Mouse (Mus musculus) megakaryocyte, embryonic 14.5 days (primary cell): ENCODE results near the gene Mcoln1.

Experiments
- FLI1 ChIP-seq: IDR thresholded peaks from 2 replicates; pipeline ENCODE4 v1.6.1; 2012; ENCODE audit warnings: low read length, inconsistent platforms, mixed read lengths
- GATA1 ChIP-seq: IDR thresholded peaks from 3 replicates; pipeline ENCODE4 v1.6.1; 2012; ENCODE audit warnings: mixed read lengths, low read length, inconsistent platforms, borderline replicate concordance

DNA sequence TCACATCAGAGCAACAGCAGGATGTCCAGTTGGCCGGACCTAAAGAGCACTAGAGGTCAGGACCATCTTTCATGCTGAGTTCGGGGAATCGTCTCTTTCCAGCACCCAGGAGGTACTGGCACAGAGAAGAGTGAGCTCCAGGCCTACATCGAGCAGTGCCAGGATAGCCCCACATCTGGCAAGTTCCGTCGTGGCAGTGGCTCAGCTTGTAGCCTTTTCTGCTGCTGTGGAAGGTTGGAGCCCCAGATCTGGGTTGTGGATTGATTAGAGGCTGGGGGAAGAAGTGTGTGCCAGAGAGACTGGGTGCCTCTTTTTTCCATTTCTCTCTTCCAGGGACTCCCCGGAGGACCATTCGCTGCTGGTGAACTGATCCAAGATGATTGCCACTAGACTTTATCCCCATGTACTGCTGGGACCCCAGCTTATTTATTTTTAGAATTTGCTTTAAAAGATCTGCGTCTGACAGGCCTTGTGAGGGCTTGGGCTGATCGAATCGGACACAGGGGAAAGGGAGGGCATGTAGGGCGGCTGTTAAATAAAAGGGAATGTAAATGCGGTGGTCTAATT lies 14.5 kb downstream of the Mcoln1 start:
- TF ChIP-seq FLI1 (no peak), GATA1 (no peak)
